Mouse (Mus musculus) heart, embryonic 10.5 days (tissue): ENCODE measurements around the gene 2310050C09Rik. TPM values are rescaled to one million over a fixed set of nuclear protein-coding genes. Genes with fewer than 3 reads are reported as not detected.

Experiments
- DNase-seq: peaks from one replicate; pipeline ENCODE4 v3.0.0-alpha.2; 2017; ENCODE audit warnings: low spot score
- H3K27ac ChIP-seq: fragments of 300-500 bp; sonication (generic); 2 replicates; pipeline ENCODE4 v1.5.1; 2016; ENCODE audit warnings: mild to moderate bottlenecking
- H3K27me3 ChIP-seq: fragments of 300-500 bp; sonication (generic); 2 replicates; pipeline ENCODE4 v1.6.1; 2016; ENCODE audit warnings: mild to moderate bottlenecking; ENCODE audit not compliant: poor library complexity, insufficient read depth, severe bottlenecking
- H3K36me3 ChIP-seq: fragments of 300-500 bp; sonication (generic); 2 replicates; pipeline ENCODE4 v1.6.1; 2016; ENCODE audit warnings: mild to moderate bottlenecking, moderate library complexity
- H3K4me1 ChIP-seq: fragments of 300-500 bp; sonication (generic); 2 replicates; pipeline ENCODE4 v1.6.1; 2016; ENCODE audit warnings: mild to moderate bottlenecking
- H3K4me3 ChIP-seq: fragments of 300-500 bp; sonication (generic); 2 replicates; pipeline ENCODE4 v1.5.1; 2016; ENCODE audit warnings: mild to moderate bottlenecking, moderate library complexity
- H3K9me3 ChIP-seq: fragments of 300-500 bp; sonication (generic); 2 replicates; pipeline ENCODE4 v1.6.1; 2016; ENCODE audit warnings: mild to moderate bottlenecking, moderate library complexity
- WGBS: fragments of 180-500 bp; shearing (Covaris S2); methylation state at CpG from one replicate; pipeline ENCODE4 v1.1.7; 2016; 5-methylcytosine and 5-hydroxymethylcytosine counted together
- polyA plus RNA-seq: library from polyadenylated mRNA; unstranded; fragments of >200 nt; fragmentation: Nextera tagmentation; extraction: Ambion mirVana; gene quantifications from 2 replicates; pipeline ENCODE4 v1.2.1, GENCODE M21; 2016

The 2310050C09Rik gene
- polyA plus RNA-seq = not detected in 2 replicates

DNA sequence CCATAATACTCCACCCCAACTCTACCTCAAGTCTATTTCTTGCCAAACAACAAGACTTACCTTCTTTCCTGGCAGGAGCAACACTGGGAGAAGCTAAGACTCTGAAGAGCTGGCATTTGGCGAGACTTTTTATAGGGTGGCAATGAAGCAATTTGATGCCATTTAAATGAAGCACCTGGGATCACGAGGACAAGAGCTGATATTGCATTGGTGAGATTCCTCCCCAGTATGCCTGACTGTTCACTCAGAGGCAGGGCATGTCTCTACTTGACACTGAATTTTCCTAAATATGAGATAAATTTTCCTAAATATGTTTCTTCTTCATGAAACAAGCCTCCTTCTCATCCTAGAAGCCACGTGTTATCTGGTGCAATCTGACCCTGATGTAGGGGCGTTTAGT, at the start of gene 2310050C09Rik:
2310050C09Rik (minus strand) TSS at position 101 of the 400 bp plus-strand sequence.
- Histone ChIP-seq H3K27me3 (no peaks in the 10 kb centered on the region), H3K27ac (no peak within 1 kb of the TSS), H3K4me1 (no peaks in the 10 kb centered on the region), H3K36me3 (no peaks in the 10 kb centered on the region), H3K4me3 (no peak within 1 kb of the TSS), H3K9me3 (no peaks in the 10 kb centered on the region)
- WGBS = 73% methylated on average over 4 of the region's 4 CpGs
- no peak for DNase-seq

DNA sequence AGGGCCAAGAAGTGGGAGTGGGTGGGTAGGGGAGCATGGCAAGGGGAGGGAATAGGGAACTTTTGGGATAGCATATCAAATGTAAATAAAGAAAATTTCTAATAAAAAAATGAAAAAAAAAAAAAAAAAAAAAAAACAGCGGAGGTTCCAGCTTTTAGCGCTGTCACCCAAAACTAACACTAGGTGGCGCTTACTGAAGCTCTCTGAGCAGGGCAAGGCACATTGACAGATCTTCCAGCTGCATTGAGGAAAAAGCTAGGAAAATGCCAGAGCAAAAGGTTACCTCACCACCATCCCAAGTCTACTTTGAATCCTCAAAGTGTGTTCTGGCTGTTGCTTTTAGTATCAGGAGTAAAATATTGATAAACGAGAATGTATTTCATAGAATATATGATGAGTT, 37.6 kb upstream of the 2310050C09Rik start:
- no peak overlapping the region for H3K4me3 ChIP-seq
- WGBS = 18% methylated on average over 4 of the region's 4 CpGs
- H3K4me1 ChIP-seq = no peaks in the 10 kb centered on the region
- no peaks in the 10 kb centered on the region for H3K27me3 ChIP-seq
- H3K27ac ChIP-seq = no peak overlapping the region
- H3K36me3 ChIP-seq = no peaks in the 10 kb centered on the region
- H3K9me3 ChIP-seq = no peaks in the 10 kb centered on the region
- DNase-seq = no peak

DNA sequence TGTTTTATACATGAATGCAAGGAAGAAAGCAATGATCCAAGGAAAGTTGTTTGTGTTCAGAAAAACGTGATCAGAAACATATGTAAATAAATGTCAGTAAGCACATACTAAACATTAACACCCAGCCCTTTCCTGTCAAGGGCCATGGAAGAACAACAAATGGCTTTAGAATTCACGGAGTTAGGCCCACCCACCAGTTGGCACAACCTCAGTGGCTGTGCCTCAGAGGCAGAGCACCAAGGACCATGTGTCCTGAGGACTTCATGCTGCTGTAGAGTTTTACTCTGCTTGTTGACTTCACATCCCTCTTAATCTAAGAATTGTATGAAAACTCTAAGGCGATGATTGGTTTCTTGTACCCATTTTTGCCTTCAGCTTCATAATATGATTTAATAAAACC, 35.2 kb upstream of the 2310050C09Rik start:
- DNase-seq = no peak
- Histone ChIP-seq H3K4me3 (no peak overlapping the region), H3K36me3 (no peaks in the 10 kb centered on the region), H3K9me3 (no peaks in the 10 kb centered on the region), H3K4me1 (no peaks in the 10 kb centered on the region), H3K27me3 (no peaks in the 10 kb centered on the region), H3K27ac (no peak overlapping the region)
- WGBS = 47% methylated on average over 3 of the region's 3 CpGs

DNA sequence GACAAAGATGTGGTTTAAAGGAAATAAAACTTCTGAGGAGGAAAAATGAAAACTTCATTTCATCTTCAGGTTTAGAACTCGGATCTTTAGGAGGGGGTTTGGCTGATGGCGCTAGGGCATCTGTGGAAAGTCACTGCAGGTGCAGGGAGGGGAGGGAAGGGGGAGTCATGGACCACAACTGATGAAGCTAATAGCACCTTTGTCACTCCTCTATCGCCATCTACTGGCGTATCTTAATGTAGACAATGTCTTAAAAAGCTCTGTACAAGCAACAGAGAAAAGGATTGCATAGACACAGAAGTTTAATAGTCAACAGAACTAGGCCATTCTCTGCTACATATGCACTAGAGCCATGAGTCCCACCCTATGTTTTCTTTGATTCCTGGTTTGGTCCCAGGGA, 33.6 kb upstream of the 2310050C09Rik start:
- Histone ChIP-seq H3K27ac (no peak overlapping the region), H3K36me3 (no peaks in the 10 kb centered on the region), H3K4me3 (no peak overlapping the region), H3K9me3 (no peaks in the 10 kb centered on the region), H3K27me3 (no peaks in the 10 kb centered on the region), H3K4me1 (no peaks in the 10 kb centered on the region)
- DNase-seq = no peak
- WGBS = 31% methylated on average over 4 of the region's 4 CpGs

DNA sequence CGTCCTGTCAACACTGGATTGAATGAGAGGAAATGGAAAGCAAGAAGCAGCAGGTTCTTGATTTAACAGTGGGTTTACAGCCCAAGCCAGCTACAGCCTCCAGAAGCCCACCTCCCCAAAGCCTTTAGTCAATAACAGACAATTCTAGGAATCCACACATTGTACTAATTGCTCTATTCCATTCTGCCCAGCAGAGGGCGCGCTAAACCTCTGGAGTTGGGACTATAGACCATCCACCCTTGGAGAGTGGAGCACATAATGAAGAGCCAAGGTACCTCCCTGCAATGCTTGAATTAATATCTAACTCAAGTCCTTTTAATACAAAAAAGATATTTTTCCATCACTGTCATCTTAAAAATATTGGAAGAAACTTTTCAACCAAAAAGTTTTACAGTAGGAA, 33.0 kb upstream of the 2310050C09Rik start:
- 14% methylated on average over 3 of the region's 3 CpGs for WGBS
- Histone ChIP-seq H3K4me3 (no peak overlapping the region), H3K4me1 (no peaks in the 10 kb centered on the region), H3K9me3 (no peaks in the 10 kb centered on the region), H3K27ac (no peak overlapping the region), H3K27me3 (no peaks in the 10 kb centered on the region), H3K36me3 (no peaks in the 10 kb centered on the region)
- no peak for DNase-seq

DNA sequence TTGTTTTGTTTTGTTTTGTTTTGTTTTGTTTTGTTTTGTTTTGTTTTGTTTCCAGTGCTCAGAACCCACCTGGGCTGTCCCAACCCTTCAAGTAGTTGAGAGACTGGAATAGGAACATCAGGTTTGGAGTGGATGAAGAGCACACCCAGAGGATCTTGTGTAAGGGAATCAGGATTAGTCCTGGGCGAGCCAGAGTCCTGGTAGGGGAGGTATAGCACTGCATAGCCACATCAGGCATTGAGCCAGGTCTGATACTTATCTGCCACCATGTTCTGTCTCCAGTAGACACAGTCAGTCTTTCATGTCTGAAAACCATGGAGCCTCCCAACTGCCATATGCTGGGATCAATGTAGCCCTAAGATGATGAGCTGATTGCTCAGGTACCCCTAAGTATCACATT, 24.5 kb upstream of the 2310050C09Rik start:
- Histone ChIP-seq H3K4me3 (no peak overlapping the region), H3K36me3 (no peaks in the 10 kb centered on the region), H3K9me3 (no peaks in the 10 kb centered on the region), H3K4me1 (no peaks in the 10 kb centered on the region), H3K27ac (no peak overlapping the region), H3K27me3 (no peaks in the 10 kb centered on the region)
- WGBS = 68% methylated on average over 1 of the region's 1 CpGs
- DNase-seq = no peak

DNA sequence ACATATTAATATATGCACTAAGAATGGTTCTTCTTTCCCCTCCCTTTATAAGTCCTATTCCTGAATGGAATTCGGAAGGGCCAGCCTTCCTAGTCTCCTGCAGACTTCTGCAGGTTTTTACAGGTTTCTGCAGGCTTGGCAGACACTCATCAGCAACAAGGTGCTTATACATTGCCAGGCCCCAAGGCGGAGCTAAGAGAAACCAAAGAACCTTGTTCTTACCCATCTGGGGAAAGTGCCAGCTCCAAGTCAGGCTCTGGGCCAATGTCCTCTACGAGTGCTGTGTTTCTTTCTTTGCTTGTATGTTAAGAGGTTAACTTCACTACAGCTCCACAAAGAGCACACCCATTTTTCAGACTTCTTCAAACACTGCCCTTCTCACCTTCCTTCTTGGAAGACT, 24.0 kb upstream of the 2310050C09Rik start:
- no peak overlapping the region for H3K27ac ChIP-seq
- WGBS = 68% methylated on average over 3 of the region's 3 CpGs
- no peaks in the 10 kb centered on the region for H3K9me3 ChIP-seq
- no peak overlapping the region for H3K4me3 ChIP-seq
- H3K27me3 ChIP-seq = no peaks in the 10 kb centered on the region
- DNase-seq = no peak
- no peaks in the 10 kb centered on the region for H3K36me3 ChIP-seq
- H3K4me1 ChIP-seq = no peaks in the 10 kb centered on the region

DNA sequence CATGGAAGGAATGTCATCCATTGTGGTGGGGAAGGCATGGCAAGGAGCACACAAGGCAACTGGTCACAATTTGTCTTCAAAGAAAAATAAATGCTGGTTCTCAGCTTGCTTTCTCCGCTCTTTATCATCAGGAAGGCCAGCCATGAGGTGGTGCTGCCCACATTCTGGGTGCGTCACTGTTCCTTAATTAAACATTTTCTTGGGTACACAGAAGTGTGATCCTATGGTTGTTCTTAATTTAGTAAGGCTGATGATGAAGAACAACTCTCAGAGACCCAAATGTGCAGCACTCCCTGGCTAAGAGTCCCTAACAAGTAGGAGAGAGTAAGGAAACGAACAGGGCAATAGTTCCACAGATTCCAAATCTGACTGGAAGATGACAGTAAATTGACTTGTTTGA, 4.2 kb upstream of the 2310050C09Rik start:
- no peaks in the 10 kb centered on the region for H3K36me3 ChIP-seq
- no peaks in the 10 kb centered on the region for H3K4me1 ChIP-seq
- H3K4me3 ChIP-seq = no peak overlapping the region
- no peaks in the 10 kb centered on the region for H3K27me3 ChIP-seq
- no peak for DNase-seq
- 77% methylated on average over 3 of the region's 3 CpGs for WGBS
- H3K9me3 ChIP-seq = no peaks in the 10 kb centered on the region
- H3K27ac ChIP-seq = no peak overlapping the region

DNA sequence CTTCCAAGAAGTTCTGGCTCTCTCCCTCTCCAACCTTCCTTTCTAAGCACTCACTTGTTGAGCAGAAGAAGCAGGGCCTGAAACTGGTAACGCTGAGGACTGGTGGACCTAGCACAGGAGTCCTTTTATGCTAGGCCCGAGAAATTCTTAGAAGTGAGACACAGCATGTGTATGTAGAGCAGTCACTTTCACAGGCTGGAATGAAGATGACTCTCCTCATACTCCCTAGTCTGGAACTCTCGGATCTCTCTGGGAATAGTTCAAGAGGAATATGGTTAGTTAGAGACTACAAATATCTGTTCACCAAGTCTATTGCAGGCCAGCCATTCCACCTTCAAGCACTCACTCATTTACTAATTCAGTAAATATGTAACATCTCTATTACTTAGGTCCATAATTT, 18.8 kb downstream of the 2310050C09Rik start, which contains the start of gene Lce1l:
Lce1l (minus strand) TSS at position 101 of the 400 bp plus-strand sequence.
- no peak within 1 kb of the TSS for H3K27ac ChIP-seq
- no peaks in the 10 kb centered on the region for H3K4me1 ChIP-seq
- H3K36me3 ChIP-seq = no peaks in the 10 kb centered on the region
- H3K9me3 ChIP-seq = no peaks in the 10 kb centered on the region
- no peak within 1 kb of the TSS for H3K4me3 ChIP-seq
- WGBS = 80% methylated on average over 3 of the region's 3 CpGs
- no peaks in the 10 kb centered on the region for H3K27me3 ChIP-seq
- no peak for DNase-seq

DNA sequence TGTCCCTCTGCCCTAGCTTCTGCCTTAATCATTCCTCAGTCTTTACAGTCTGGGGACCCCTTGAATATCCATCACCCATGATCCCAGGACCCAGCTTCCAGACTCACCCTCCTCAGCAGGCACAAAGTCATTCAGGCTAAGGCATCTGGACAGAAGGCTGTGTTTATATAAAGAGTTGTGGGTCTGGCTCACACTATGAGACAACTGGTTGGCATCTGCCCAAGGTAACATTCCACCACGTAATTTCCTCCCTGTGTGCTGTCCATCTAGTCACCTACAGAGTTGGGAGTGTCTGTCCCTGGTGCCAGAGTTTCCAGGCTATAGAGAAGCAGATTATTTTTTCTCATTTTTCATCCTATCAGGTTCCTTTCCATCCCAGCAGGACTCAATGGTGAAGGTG, 42.9 kb downstream of the 2310050C09Rik start, which contains the start of gene Kprp:
Kprp (minus strand) TSS at position 140 of the 400 bp plus-strand sequence.
- Histone ChIP-seq H3K36me3 (no peaks in the 10 kb centered on the region), H3K4me1 (no peaks in the 10 kb centered on the region), H3K27ac (no peak within 1 kb of the TSS), H3K27me3 (no peaks in the 10 kb centered on the region), H3K4me3 (no peak within 1 kb of the TSS), H3K9me3 (no peaks in the 10 kb centered on the region)
- DNase-seq = no peak
- WGBS = 32% methylated on average over 1 of the region's 1 CpGs

DNA sequence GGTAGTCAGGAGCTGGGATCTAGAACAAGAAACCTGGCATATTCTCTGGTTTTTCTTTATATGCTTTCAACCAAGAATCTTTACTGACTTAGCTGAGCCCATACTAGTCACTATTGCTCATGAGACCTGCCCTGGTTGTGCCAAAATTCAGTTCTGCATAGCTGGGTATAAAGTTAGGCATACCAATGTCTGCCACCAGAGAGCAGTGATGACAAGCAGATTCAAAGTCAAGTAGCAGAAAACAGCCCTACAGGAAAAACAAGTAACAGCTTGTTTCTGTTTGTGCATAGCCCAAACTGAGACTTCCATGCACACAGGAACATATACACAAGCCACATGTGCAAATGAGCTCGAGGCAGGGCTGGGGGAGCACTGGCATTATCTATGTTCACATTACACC, 44.2 kb downstream of the 2310050C09Rik start:
- Histone ChIP-seq H3K36me3 (no peaks in the 10 kb centered on the region), H3K9me3 (no peaks in the 10 kb centered on the region), H3K4me3 (no peak overlapping the region), H3K27me3 (no peaks in the 10 kb centered on the region), H3K4me1 (no peaks in the 10 kb centered on the region), H3K27ac (no peak overlapping the region)
- WGBS = 44% methylated on average over 1 of the region's 1 CpGs
- no peak for DNase-seq

Other genes with a start within 250 kb of the 2310050C09Rik start
- gene Lce6a, start 248.6 kb downstream of the 2310050C09Rik start, polyA plus RNA-seq = not detected in 2 replicates
- not detected in 2 replicates for gene Lce1a1, start 221.9 kb downstream of the 2310050C09Rik start, polyA plus RNA-seq
- gene Lce1b, start 213.3 kb downstream of the 2310050C09Rik start, polyA plus RNA-seq = not detected in 2 replicates
- not detected in 2 replicates for gene Lce1a2, start 199.9 kb downstream of the 2310050C09Rik start, polyA plus RNA-seq
- gene Lce1c, start 191.0 kb downstream of the 2310050C09Rik start, polyA plus RNA-seq = not detected in 2 replicates
- gene Lce1d, start 183.0 kb downstream of the 2310050C09Rik start, polyA plus RNA-seq = not detected in 2 replicates
- gene Lce1e, start 161.1 kb downstream of the 2310050C09Rik start, polyA plus RNA-seq = not detected in 2 replicates
- not detected in 2 replicates for gene Lce1f, start 149.9 kb downstream of the 2310050C09Rik start, polyA plus RNA-seq
- not detected in 2 replicates for gene Gm38119, start 131.1 kb downstream of the 2310050C09Rik start, polyA plus RNA-seq
- gene Lce1g, start 117.9 kb downstream of the 2310050C09Rik start, polyA plus RNA-seq = not detected in 2 replicates
- gene Lce1h, start 105.2 kb downstream of the 2310050C09Rik start, polyA plus RNA-seq = not detected in 2 replicates
- not detected in 2 replicates for gene Lce1i, start 91.3 kb downstream of the 2310050C09Rik start, polyA plus RNA-seq
- not detected in 2 replicates for gene Lce1j, start 79.7 kb downstream of the 2310050C09Rik start, polyA plus RNA-seq
- gene Lce1k, start 62.3 kb downstream of the 2310050C09Rik start, polyA plus RNA-seq = not detected in 2 replicates
- not detected in 2 replicates for gene Kprp, start 43.0 kb downstream of the 2310050C09Rik start, polyA plus RNA-seq
- gene Lce1l, start 18.9 kb downstream of the 2310050C09Rik start, polyA plus RNA-seq = not detected in 2 replicates
- not detected in 2 replicates for gene Lce3a, start 56.0 kb upstream of the 2310050C09Rik start, polyA plus RNA-seq
- not detected in 2 replicates for gene Lce3b, start 62.8 kb upstream of the 2310050C09Rik start, polyA plus RNA-seq
- not detected in 2 replicates for gene Lce3c, start 74.3 kb upstream of the 2310050C09Rik start, polyA plus RNA-seq
- not detected in 2 replicates for gene Lce3d, start 87.2 kb upstream of the 2310050C09Rik start, polyA plus RNA-seq
- not detected in 2 replicates for gene Lce3e, start 96.8 kb upstream of the 2310050C09Rik start, polyA plus RNA-seq
- not detected in 2 replicates for gene Lce3f, start 122.0 kb upstream of the 2310050C09Rik start, polyA plus RNA-seq
- not detected in 2 replicates for gene Crct1, start 145.5 kb upstream of the 2310050C09Rik start, polyA plus RNA-seq
- not detected in 2 replicates for gene Lce1m, start 148.8 kb upstream of the 2310050C09Rik start, polyA plus RNA-seq
- not detected in 2 replicates for gene Gm4858, start 198.6 kb upstream of the 2310050C09Rik start, polyA plus RNA-seq